Mouse (Mus musculus) spleen, adult 2 months (tissue): Measurements from ENCODE around the gene Nme7.

Experiments used
- CTCF ChIP-seq: fragments of 200-500 bp; IDR thresholded peaks from 2 replicates; pipeline ENCODE4 v1.5.1; 2011; ENCODE audit warnings: mild to moderate bottlenecking, inconsistent platforms; ENCODE audit not compliant: insufficient read depth, insufficient read length, insufficient replicate concordance; ENCODE audit errors: extremely low read depth
- POLR2A ChIP-seq: fragments of 200-500 bp; IDR thresholded peaks from 2 replicates; pipeline ENCODE4 v1.6.1; 2011; ENCODE audit warnings: low read depth, low read length, inconsistent platforms

GRCm38 (mm10) chr1:164457531-164458244, 153.8 kb downstream of the Nme7 start:
- TF ChIP-seq POLR2A = 0 out of 2 replicates have a peak, but pooled peaks have one; percentile 12
- TF ChIP-seq CTCF = no peak
